Mouse (Mus musculus): ENCODE measurements around the gene Rftn1. TPM values are rescaled to one million over a fixed set of nuclear protein-coding genes. Genes with fewer than 3 reads are reported as not detected.

The Rftn1 gene
- total RNA-seq, 1 experiment, result 5.0 TPM

GRCm38 (mm10) chr17:50033698-50034097, 156.8 kb downstream of the Rftn1 start:
- Histone ChIP-seq H3K4me1 (ENCODE audit: control insufficient read depth in 2 of 2, insufficient read depth in 2 of 2, low read length in 2 of 2, poor library complexity in 1 of 2) (0 out of 4 replicates have a peak, but pooled peaks cover 0 to 5% of the 10 kb centered on the region in 2 experiments), H3K9ac (ENCODE audit: insufficient read depth, low read depth, low read length, poor library complexity, severe bottlenecking) (no peak overlapping the region), H3K4me3 (ENCODE audit: insufficient read depth in 1 of 2, low read depth in 1 of 2, low read length in 2 of 2, poor library complexity in 1 of 2, severe bottlenecking in 1 of 2) (no peak overlapping the region), H3K27ac (ENCODE audit: insufficient read depth, low read depth, low read length, poor library complexity, severe bottlenecking) (no peak overlapping the region), H3K36me3 (ENCODE audit: control insufficient read depth, insufficient read depth, low read length, poor library complexity, severe bottlenecking) (no peaks in the 10 kb centered on the region), H3K9me3 (ENCODE audit: control insufficient read depth, insufficient read depth, low read depth, low read length) (no peaks in the 10 kb centered on the region)
- no peak for TF ChIP-seq ZC3H11A (IDR thresholded peaks at IDR 0.05; ENCODE audit: borderline replicate concordance, low read depth, low read length)
- TF ChIP-seq MAFK (IDR thresholded peaks at IDR 0.05; ENCODE audit: insufficient read depth, low read depth, low read length), result no peak
- TF ChIP-seq ZNF384 (IDR thresholded peaks at IDR 0.05; ENCODE audit: low read depth, low read length), result no peak
- TF ChIP-seq HCFC1 (IDR thresholded peaks at IDR 0.05; ENCODE audit: borderline replicate concordance, insufficient read depth, low read length), result no peak
- no peak for TF ChIP-seq CHD2 (IDR thresholded peaks at IDR 0.05; ENCODE audit: low read depth, low read length)
- no peak for DNase-seq (ENCODE audit: low read depth, low spot score)
- in situ Hi-C loops (cut with MboI; ENCODE audit: low sequenced_read_pairs in 2 of 2, unreplicated experiment in 2 of 2), result no loop called here

DNA sequence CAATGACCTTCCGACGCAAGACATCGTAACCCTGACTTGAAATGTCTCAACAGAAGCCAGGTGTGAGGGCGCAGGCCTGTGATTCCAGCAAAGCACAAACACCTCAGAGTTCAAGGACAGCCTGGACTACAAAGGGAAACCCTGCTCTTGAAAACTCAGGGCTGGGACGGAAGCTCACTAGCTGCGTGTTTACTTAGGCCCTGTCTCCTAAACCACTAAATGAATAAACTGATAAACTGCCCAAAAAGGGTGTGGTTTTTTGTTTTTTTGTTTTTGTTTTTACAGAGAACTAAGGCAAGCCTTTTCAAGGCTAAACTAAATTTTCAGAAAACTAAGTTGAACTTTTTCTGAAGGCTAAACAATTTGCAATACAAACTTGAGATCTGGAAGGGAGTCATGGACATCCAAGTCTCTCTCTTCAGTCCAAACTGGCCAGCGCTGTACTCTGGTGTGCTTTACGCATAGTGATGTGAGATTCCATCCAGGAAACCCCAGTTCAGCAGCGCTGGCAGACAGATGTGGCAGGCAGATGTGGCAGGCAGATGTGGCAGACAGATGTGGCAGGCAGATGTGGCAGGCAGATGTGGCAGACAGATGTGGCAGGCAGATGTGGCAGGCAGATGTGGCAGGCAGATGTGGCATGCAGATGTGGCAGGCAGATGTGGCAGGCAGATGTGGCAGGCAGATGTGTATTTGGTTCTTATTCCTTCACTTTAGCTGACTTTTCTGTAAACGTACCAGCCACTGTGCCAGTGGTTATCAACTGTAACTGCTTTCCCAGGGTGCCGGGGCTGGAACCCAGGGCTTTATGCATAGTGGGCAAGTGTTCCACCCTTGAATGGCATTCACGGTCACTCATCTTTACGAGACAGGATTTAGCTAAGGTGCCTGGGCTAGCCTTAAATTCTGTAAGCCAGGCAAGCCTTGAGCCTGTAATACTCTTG, 158.7 kb downstream of the Rftn1 start:
- Histone ChIP-seq H3K27ac (ENCODE audit: insufficient read depth, low read depth, low read length, poor library complexity, severe bottlenecking) (no peak overlapping the region), H3K4me1 (ENCODE audit: control insufficient read depth in 2 of 2, insufficient read depth in 2 of 2, low read length in 2 of 2, poor library complexity in 1 of 2) (0 out of 4 replicates have a peak, but pooled peaks cover 0 to 5% of the 10 kb centered on the region in 2 experiments), H3K9me3 (ENCODE audit: control insufficient read depth, insufficient read depth, low read depth, low read length) (no peaks in the 10 kb centered on the region), H3K9ac (ENCODE audit: insufficient read depth, low read depth, low read length, poor library complexity, severe bottlenecking) (no peak overlapping the region), H3K4me3 (ENCODE audit: insufficient read depth in 1 of 2, low read depth in 1 of 2, low read length in 2 of 2, poor library complexity in 1 of 2, severe bottlenecking in 1 of 2) (no peak overlapping the region), H3K36me3 (ENCODE audit: control insufficient read depth, insufficient read depth, low read length, poor library complexity, severe bottlenecking) (no peaks in the 10 kb centered on the region)
- DNase-seq (ENCODE audit: low read depth, low spot score), result no peak
- TF ChIP-seq ZNF384 (IDR thresholded peaks at IDR 0.05; ENCODE audit: low read depth, low read length) (no peak), CHD2 (IDR thresholded peaks at IDR 0.05; ENCODE audit: low read depth, low read length) (no peak), HCFC1 (IDR thresholded peaks at IDR 0.05; ENCODE audit: borderline replicate concordance, insufficient read depth, low read length) (no peak), ZC3H11A (IDR thresholded peaks at IDR 0.05; ENCODE audit: borderline replicate concordance, low read depth, low read length) (no peak)
- in situ Hi-C loops (cut with MboI; ENCODE audit: low sequenced_read_pairs in 2 of 2, unreplicated experiment in 2 of 2), result no loop called here

GRCm38 (mm10) chr17:50025651-50026050, 164.8 kb downstream of the Rftn1 start:
- H3K9me3 ChIP-seq (ENCODE audit: control insufficient read depth, insufficient read depth, low read depth, low read length), result no peaks in the 10 kb centered on the region
- no peak overlapping the region for H3K4me3 ChIP-seq (ENCODE audit: insufficient read depth in 1 of 2, low read depth in 1 of 2, low read length in 2 of 2, poor library complexity in 1 of 2, severe bottlenecking in 1 of 2)
- no peaks in the 10 kb centered on the region for H3K36me3 ChIP-seq (ENCODE audit: control insufficient read depth, insufficient read depth, low read length, poor library complexity, severe bottlenecking)
- no peak for DNase-seq (ENCODE audit: low read depth, low spot score)
- no peaks in the 10 kb centered on the region for H3K4me1 ChIP-seq (ENCODE audit: control insufficient read depth in 2 of 2, insufficient read depth in 2 of 2, low read length in 2 of 2, poor library complexity in 1 of 2)
- in situ Hi-C loops (cut with MboI; ENCODE audit: low sequenced_read_pairs in 2 of 2, unreplicated experiment in 2 of 2), result no loop called here
- no peak overlapping the region for H3K9ac ChIP-seq (ENCODE audit: insufficient read depth, low read depth, low read length, poor library complexity, severe bottlenecking)
- TF ChIP-seq CHD2 (IDR thresholded peaks at IDR 0.05; ENCODE audit: low read depth, low read length) (no peak), ZNF384 (IDR thresholded peaks at IDR 0.05; ENCODE audit: low read depth, low read length) (no peak), ZC3H11A (IDR thresholded peaks at IDR 0.05; ENCODE audit: borderline replicate concordance, low read depth, low read length) (no peak), HCFC1 (IDR thresholded peaks at IDR 0.05; ENCODE audit: borderline replicate concordance, insufficient read depth, low read length) (no peak), MAFK (IDR thresholded peaks at IDR 0.05; ENCODE audit: insufficient read depth, low read depth, low read length) (no peak)
- H3K27ac ChIP-seq (ENCODE audit: insufficient read depth, low read depth, low read length, poor library complexity, severe bottlenecking), result no peak overlapping the region

DNA sequence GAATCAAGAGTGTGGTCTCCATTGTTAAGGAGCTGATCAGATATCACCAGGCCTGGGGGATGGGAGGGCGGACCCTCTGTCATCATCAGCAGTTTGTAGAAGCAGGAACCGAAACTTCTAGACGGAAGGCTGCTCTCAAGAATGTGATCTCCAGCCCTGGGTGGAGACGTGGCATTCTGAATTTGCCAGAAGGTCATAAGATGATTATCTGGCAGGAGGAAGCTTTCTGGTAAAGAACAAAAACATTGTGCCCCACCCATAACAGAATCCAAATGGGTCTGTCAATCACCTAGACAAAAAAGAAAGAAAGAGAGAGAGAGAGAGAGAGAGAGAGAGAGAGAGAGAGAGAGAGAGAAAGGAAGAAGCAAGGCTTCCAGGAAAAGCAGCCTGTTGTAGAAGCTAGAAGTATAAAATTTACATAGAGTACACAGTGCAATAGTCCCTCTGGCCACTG, 165.3 kb downstream of the Rftn1 start:
- H3K9me3 ChIP-seq (ENCODE audit: control insufficient read depth, insufficient read depth, low read depth, low read length), result no peaks in the 10 kb centered on the region
- no peaks in the 10 kb centered on the region for H3K36me3 ChIP-seq (ENCODE audit: control insufficient read depth, insufficient read depth, low read length, poor library complexity, severe bottlenecking)
- H3K4me1 ChIP-seq (ENCODE audit: control insufficient read depth in 2 of 2, insufficient read depth in 2 of 2, low read length in 2 of 2, poor library complexity in 1 of 2), result no peaks in the 10 kb centered on the region
- TF ChIP-seq MAFK (IDR thresholded peaks at IDR 0.05; ENCODE audit: insufficient read depth, low read depth, low read length), result no peak
- TF ChIP-seq ZC3H11A (IDR thresholded peaks at IDR 0.05; ENCODE audit: borderline replicate concordance, low read depth, low read length), result no peak
- no peak for TF ChIP-seq ZNF384 (IDR thresholded peaks at IDR 0.05; ENCODE audit: low read depth, low read length)
- no peak for TF ChIP-seq HCFC1 (IDR thresholded peaks at IDR 0.05; ENCODE audit: borderline replicate concordance, insufficient read depth, low read length)
- TF ChIP-seq CHD2 (IDR thresholded peaks at IDR 0.05; ENCODE audit: low read depth, low read length), result no peak
- no peak overlapping the region for H3K9ac ChIP-seq (ENCODE audit: insufficient read depth, low read depth, low read length, poor library complexity, severe bottlenecking)
- no peak overlapping the region for H3K27ac ChIP-seq (ENCODE audit: insufficient read depth, low read depth, low read length, poor library complexity, severe bottlenecking)
- in situ Hi-C loops (cut with MboI; ENCODE audit: low sequenced_read_pairs in 2 of 2, unreplicated experiment in 2 of 2), result no loop called here
- no peak overlapping the region for H3K4me3 ChIP-seq (ENCODE audit: insufficient read depth in 1 of 2, low read depth in 1 of 2, low read length in 2 of 2, poor library complexity in 1 of 2, severe bottlenecking in 1 of 2)
- no peak for DNase-seq (ENCODE audit: low read depth, low spot score)
